Mouse (Mus musculus) left cerebral cortex, adult 11 months (tissue): ENCODE measurements around the gene Bex4.
"Not testable (repeated sequence)": the region's sequence is repeated elsewhere in the genome, so short reads cannot be mapped to it uniquely, and the experiment has no call there.

ENCODE experiments used
- DNase-seq: peaks from one replicate; pipeline ENCODE4 v3.0.0; 2022; ENCODE audit warnings: low spot score

The Bex4 gene

DNA sequence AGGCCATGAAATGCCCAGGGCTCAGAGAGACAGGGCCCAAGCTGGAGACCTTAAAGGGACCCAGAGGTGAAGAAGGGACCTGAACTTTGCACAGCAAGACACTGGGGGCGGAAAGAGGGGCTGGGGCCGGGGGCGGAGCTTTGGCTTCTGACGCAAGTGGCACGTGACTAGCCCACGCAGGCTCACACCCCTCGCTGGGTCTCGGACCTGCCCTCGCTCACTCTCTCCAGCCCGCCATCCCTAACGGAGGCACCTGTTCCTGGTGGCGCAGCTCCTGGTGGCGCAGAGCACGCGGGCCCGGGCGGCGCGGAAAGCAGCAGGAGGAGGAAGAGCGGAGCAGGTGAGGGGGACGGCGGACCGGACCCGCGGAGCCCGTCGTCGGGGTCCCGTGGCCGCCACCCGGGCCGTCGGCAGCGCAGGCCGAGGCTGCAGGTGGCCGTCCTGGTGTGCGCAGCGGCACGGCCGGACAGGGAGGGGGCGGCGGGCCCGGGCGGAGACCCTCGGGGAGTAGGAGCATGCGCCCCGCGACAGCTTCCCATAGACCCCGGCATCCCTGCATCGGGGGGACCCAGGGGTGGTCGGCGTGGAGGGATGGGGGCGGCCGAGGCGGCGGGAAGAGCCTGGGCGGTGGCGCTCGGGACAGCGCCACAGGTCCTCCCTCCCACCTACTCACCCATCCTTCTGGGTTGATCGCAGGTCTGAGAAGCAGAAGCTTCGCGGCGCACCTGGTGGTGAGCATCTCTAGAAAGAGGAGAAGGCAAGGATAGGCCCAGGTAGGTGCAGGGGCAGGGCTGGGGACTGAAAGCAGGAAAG is at the start of gene Bex4:
Bex4 (plus strand) TSS at position 170 of the 813 bp plus-strand sequence.
- DNase-seq, result not testable (repeated sequence)

GRCm38 (mm10) chrX:136092497-136093279 is 46.1 kb upstream of the Bex4 start:
- DNase-seq, result no peak

- DNase-seq, result no peak
Observed at GRCm38 (mm10) chrX:136094421-136094820, 44.4 kb upstream of the Bex4 start.

DNA sequence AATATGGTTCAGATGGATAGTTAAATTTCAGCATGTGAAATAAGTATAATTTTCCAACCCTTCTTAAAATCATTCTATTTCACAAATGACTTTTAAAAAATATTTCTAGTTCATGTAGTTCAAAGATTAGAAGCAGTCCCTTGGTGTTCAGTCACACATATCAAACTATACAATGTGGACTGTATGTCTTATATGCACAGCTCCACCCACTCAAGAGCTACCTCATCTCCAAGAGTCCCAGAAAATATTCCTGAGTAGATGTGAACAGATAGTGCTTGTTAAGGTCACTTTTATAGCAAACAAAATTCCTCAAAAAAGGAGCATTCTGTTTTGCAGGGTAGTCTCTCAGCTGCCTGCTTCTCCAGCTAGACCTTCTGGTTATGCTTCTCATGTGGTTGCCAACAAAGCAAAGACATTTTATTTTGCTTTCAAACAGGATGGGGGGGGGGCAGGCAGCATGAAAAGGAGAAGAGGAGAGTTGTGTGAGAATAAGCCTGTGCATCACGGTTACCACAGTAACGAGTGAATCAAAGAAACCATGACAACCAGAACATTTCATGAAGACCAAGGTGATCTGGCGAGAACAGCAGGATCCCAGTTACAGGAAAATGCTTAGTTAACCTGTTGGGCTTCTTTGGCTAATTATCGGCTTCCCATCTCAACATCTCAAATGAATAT is 34.6 kb upstream of the Bex4 start:
- no peak for DNase-seq

- no peak for DNase-seq
Observed at GRCm38 (mm10) chrX:136104724-136105088, 34.1 kb upstream of the Bex4 start.

GRCm38 (mm10) chrX:136107942-136108341 is 30.9 kb upstream of the Bex4 start:
- DNase-seq, result peak; percentile 37

DNA sequence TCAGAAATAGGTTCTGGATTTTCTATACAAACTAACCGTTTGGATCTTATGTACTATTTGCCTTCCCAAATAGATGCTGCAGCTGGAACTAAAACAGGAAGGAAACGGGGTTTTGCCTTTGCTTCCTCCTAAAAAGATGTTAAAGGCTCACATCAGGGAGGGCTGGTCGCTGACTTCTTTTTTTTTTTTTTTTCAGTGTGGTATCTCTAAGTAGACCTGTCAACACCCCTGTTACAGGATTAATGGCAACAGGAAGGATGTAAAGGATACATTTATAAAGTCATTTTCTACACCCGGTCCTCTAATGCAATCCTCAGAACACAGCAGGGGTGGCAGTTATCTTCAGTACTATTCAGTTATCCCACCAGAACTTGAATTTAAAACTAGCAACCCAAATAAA is 23.8 kb upstream of the Bex4 start:
- no peak for DNase-seq

GRCm38 (mm10) chrX:136115419-136115961 is 23.3 kb upstream of the Bex4 start:
- peak; percentile 64 for DNase-seq

DNA sequence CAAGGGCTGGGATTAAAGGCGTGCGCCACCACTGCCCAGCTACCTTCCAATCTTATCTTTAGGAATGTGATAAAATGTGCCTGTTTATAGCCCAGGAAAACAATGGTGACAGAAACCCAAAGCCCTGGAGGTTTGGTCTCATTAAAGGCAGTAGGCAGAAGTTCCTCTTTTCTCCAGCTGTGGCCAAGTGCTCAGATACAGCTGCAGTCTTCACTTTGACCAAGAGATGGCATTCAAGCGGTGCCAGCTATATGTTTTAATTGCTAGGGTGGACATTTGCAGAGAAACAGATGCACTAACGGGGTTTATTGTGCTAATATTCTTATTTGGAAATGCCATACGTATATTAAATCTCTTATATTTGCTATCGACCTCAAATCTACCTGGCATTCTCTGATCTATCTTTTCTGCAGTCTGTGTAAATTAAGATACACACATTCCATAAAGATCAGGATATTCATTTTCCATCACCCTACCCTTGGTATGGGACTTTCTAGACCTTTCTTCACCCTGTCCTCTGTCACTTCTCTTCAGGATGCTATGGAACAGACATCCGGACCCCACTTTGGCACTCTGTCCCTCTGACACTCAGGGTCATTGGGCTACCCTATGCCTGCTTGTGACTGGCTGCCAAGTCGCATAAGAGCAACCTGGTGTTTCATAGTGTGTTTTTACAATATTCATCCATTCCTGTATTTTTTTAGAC is 11.6 kb upstream of the Bex4 start:
- DNase-seq, result no peak

DNA sequence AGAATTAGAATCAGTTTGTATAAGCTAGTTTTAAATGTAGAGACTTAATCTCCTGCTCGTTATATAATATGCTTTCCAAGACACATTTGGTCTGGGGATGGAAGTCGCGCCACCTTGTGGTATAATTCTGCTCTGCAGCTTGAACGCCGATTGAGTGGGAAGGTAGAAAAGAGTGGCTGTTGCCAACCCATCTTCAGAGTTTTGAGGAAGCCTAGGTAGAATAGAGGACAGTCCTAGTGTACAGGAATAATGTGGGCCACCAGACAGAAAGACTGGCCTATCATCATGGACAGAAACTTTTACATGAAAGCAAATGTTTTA is 11.1 kb upstream of the Bex4 start:
- peak; percentile 52 for DNase-seq

GRCm38 (mm10) chrX:136135559-136135958 is 3.2 kb upstream of the Bex4 start:
- no peak for DNase-seq

DNA sequence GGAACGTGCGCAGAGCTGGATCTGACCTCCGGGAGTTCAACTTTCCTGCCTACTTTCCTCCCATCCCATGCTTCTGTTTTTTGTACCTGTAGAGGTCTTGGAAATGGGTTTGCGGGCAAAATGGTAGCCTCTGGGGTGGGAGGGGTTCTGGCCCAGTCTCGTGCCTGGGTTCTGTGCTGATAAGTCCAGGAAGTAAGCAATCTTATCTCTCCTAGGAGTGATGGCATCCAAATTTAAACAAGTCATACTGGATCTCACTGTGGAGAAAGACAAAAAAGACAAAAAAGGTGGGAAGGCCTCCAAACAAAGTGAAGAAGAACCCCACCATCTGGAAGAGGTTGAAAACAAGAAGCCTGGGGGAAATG is 826 bp downstream of the Bex4 start:
- DNase-seq, result not testable (repeated sequence)

- no peak for DNase-seq
Observed at GRCm38 (mm10) chrX:136141385-136141784, 2.6 kb downstream of the Bex4 start.

GRCm38 (mm10) chrX:136143711-136144110 is 4.9 kb downstream of the Bex4 start:
- DNase-seq, result no peak

DNA sequence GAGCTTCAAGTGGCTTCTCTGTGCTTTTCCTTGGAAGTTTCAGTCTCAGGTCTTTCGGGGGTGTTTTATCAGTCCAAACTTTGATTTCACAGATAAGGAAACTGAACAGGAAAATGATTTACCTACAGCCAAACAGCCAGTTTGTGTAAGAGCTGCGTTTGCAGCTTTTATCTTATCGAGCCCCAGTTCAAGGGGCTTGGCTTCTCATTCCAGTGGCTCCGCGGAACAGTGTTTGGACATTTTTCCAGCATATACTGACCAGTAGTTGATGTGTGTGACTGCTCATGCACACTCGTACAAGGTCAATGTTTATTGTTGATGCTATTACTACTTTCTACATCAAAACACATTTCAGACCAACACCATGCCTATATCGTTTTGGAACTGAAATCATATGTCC is 5.4 kb downstream of the Bex4 start:
- no peak for DNase-seq

GRCm38 (mm10) chrX:136170625-136171024 is 31.8 kb downstream of the Bex4 start:
- DNase-seq, result no peak

DNA sequence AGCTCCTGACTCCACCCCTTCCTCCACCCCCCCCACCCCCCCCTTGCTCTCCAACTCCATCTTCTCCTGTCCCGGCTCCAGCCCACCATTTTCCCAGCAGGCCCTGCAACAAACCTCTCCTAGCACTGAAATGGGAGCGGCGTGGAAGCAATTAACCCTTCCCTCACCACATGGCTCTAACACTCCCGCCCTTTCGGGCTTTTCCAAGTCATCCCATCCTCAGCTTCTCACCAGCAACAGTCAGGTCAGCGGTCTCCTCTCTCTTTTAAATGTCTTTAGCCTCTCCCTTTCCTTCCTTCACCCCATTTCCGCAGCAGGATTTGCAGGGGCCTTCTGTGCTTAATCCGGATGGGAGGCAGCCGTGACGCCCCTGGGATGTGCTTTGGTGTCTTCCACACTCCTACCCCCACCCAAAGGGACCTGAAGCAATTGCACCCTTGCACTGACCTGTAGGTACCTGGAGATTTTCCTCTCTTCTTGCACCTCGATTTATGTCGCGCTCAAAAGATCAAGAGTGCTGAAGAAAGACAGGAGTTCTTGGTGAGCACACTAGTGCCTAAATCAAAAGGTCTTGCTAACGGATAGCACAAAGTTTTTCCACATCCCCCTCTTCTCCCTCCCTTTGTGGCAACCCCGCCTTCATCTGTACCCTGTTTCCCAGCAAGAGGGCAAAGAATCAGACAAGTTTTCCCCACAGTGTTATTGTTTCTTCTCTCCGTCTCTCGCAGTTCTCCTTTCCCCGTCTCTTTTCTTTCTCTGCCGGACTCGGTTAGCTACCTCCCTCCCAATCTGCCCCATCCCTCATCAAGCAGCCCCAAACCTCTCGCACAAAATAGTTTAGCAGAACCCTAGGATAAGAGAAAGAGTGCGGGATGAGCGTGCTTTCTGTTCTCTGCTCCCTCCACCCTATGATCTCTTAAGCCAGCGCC is 32.7 kb downstream of the Bex4 start:
- peak; percentile 28 for DNase-seq

DNA sequence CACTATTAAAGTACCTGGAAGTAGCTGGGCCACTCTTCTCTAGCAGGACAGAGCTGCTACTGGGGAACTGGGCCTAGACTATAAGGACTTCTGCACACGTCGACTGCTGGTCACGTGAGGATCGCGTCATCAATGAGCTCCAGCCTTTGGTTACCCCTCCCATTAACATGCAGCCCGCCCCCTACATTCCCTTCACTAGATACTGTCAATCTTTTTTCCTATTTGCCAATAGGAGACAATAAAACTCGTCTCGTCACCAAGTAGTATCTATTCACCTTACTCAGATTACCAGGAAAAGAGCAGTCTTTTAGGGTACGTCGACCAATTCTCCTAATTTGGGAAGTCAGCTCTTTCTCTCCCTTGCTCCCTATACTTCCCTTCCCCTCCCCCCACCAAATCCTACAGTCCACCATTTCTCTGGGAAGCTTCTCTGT is 33.3 kb downstream of the Bex4 start, which contains the start of gene Tceal8:
Tceal8 (minus strand) TSS at position 225 of the 434 bp plus-strand sequence.
- peak; percentile 71 for DNase-seq

- DNase-seq, result no peak
Observed at GRCm38 (mm10) chrX:136172786-136173185, 34.0 kb downstream of the Bex4 start.

DNA sequence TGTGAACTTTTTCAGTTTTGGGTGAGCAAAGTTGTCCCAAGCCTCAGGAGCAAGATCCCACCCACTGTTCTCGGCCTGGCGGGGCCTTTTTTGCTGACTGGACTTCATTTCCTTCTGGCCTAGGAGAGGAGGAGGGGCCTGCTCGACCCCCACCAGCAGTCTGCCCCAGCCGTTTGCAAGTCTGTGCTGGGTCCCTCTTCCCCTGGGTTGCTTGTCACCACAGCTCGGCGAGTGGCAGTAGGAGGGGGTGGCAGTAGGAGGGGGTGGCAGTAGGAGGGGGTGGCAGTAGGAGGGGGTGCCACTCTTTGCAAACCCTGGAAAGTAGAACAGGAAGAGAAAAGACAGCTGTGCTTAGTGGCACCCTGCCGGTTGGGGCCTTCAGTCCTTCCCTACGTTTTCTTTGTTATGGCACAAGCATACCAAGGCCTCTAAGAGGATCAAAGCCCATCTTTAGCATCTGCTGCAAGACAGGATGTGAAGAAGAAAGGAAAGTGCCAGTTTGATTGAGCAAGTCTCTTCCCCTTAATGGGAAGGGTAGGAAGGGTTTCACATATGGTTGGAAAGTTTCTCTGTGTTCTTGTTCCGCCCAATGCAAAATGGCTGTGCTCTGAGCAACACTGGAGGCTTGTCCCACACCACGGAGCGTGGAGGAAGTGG is 42.2 kb downstream of the Bex4 start:
- DNase-seq, result no peak
